Comparison of ENCODE assay signal across 9 mouse cellular contexts in the genomic region with DNA sequence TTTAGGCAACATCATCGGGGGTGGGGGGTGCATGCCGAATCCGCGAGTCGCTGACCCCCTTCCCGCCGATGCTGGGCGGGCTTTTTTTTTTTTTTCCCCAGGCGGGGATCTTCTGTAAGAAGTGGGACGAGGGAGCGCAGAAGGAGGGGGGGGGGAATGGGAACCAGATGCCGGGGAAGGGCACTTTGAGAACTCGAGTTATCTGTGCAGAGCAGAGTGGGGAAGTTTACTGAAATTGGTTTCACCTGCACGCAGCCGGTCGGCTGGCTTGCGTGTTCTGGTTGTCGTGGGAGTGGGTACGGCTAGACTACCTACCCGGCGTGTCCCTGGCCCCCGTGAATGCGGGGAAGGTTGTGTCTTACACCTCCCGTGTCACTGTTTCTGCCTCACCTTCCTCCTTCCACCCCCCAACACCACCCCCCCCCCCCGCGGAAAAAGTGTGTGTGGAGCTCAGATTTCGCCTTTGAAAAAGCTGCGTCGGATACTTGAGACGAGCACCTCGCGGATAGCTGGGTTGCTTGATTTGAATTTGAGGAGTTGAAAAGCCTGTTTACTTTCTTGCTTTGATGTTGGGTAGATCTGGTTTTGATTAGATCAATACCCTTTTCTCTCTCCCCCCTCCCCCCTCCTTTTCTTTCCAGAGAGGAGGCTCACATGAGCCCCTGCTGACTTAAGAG. TPM values are rescaled to one million over a fixed set of nuclear protein-coding genes. Genes with fewer than 3 reads are reported as not detected.
DNase-seq lines count a peak whose midpoint lies in the region; ATAC-seq lines count a peak whose summit lies in the region.
"Had no signal": no experiment of that assay in that cellular context is flagged by ENCODE, and none has a peak within 500 bp of the region (broad histone marks: within the 10 kb centered on the region; RNA-seq: fewer than 3 reads in every experiment).

No protein-coding gene starts in this region.

- no peak for DNase-seq in kidney, postnatal 36 days
- DNase-seq in embryo, embryonic 11.5 days (ENCODE audit: low read depth, low spot score) = peak; percentile 62
- DNase-seq in induced T-regulatory cell, adult 2 months (ENCODE audit: low read depth) = peak; percentile 49
- DNase-seq in neural tube, embryonic 10.5 days (ENCODE audit: extremely low spot score, low spot score) = peak; percentile 59
- no peak for DNase-seq in left cerebral cortex, adult 11 months (ENCODE audit: low spot score)
- no peak for DNase-seq in spleen, adult 12 weeks (ENCODE audit: low spot score)
- DNase-seq: adrenal gland, postnatal 36 days had no signal

- H3K4me2 ChIP-seq in kidney, embryonic 16.5 days (replicated peaks; ENCODE audit: low read depth, low read length) = peak overlapping the region; percentile 81

- H3K9me3 ChIP-seq in kidney, embryonic 16.5 days (ENCODE audit: low read length) = no peaks in the 10 kb centered on the region

- 0 out of 2 replicates have a peak overlapping the region, but pooled peaks have one; percentile 5 for H3K27ac ChIP-seq in kidney, embryonic 16.5 days (ENCODE audit: low read length)

- ATAC-seq in kidney, embryonic 16.5 days (ENCODE audit: low FRiP score, low TSS enrichment) = no peak
- ATAC-seq in granulocyte monocyte progenitor cell, adult 5-6 weeks (replicated peaks; ENCODE audit: poor library complexity, severe bottlenecking) = no peak

- H3K4me1 ChIP-seq in kidney, embryonic 16.5 days (ENCODE audit: insufficient read depth, low read length) = peaks cover 67% of the 10 kb centered on the region

- H3K4me3 ChIP-seq in kidney, embryonic 16.5 days (ENCODE audit: low read length) = peak overlapping the region; percentile 91

- H3K9ac ChIP-seq in kidney, embryonic 16.5 days (replicated peaks; ENCODE audit: low read length) = peak overlapping the region; percentile 96

- under 1% methylated on average over 29 of the region's 32 CpGs for WGBS in kidney, embryonic 16.5 days

- H3K36me3 ChIP-seq in kidney, embryonic 16.5 days (ENCODE audit: insufficient read depth, low read length) = no peaks in the 10 kb centered on the region

- no peaks in the 10 kb centered on the region for H3K27me3 ChIP-seq in kidney, embryonic 16.5 days (ENCODE audit: insufficient read depth, low read length)

RNA-seq across cellular contexts. Expression of gene Axin2, which starts 2.5 kb away (rescaled TPM):
- polyA plus RNA-seq in kidney, embryonic 16.5 days (2015; fragmentation: Nextera tagmentation; extraction: Ambion mirVana) = 4.7 and 5.7 TPM in 2 replicates
- 1.1 and 1.7 TPM in 2 replicates for total RNA-seq in granulocyte monocyte progenitor cell, adult 5-6 weeks (2014; fragmentation: Nextera tagmentation)
- 0.34 and 0.67 TPM in 2 replicates for total RNA-seq in granulocyte monocyte progenitor cell, adult 5-6 weeks (2017)

Comparison
In these comparisons a context has a peak if more than half of its experiments do, and no peak if none do; other contexts are left out.
1. DNase-seq: peak in embryo, embryonic 11.5 days (single experiment), induced T-regulatory cell, adult 2 months (single experiment) and neural tube, embryonic 10.5 days (single experiment); none in kidney, postnatal 36 days (0 of 2), left cerebral cortex, adult 11 months (single experiment) and spleen, adult 12 weeks (single experiment).